Mouse (Mus musculus) lung, embryonic 16.5 days (tissue): ENCODE measurements around the gene Map3k6. TPM values are rescaled to one million over a fixed set of nuclear protein-coding genes. Genes with fewer than 3 reads are reported as not detected.

Experiments
- ATAC-seq: fragments of 200-750 bp; cut with Nextera tagmentation; 2 replicates; pipeline ENCODE4 v1.8.0; 2017; ENCODE audit warnings: low read depth, mild to moderate bottlenecking, moderate library complexity
- H3K27ac ChIP-seq: fragments of 300-500 bp; sonication (generic); 2 replicates; pipeline ENCODE4 v1.5.1; 2014; ENCODE audit warnings: mild to moderate bottlenecking, control low read depth, low read length
- H3K27me3 ChIP-seq: fragments of 300-500 bp; sonication (generic); 2 replicates; pipeline ENCODE4 v1.6.1; 2014; ENCODE audit warnings: low read depth, low read length, mixed read lengths; ENCODE audit not compliant: control insufficient read depth, insufficient read depth
- H3K36me3 ChIP-seq: fragments of 300-500 bp; sonication (generic); 2 replicates; pipeline ENCODE4 v1.6.1; 2014; ENCODE audit warnings: low read length; ENCODE audit not compliant: control insufficient read depth, insufficient read depth
- H3K4me1 ChIP-seq: fragments of 300-500 bp; sonication (generic); replicated peaks from 2 replicates; pipeline ENCODE4 v1.6.1; 2014; ENCODE audit warnings: low read length, mixed read lengths; ENCODE audit not compliant: control insufficient read depth, insufficient read depth
- H3K4me2 ChIP-seq: fragments of 300-500 bp; sonication (generic); 2 replicates; pipeline ENCODE4 v1.6.1; 2014; ENCODE audit warnings: low read depth, low read length, control low read depth
- H3K4me3 ChIP-seq: fragments of 300-500 bp; sonication (generic); 2 replicates; pipeline ENCODE4 v1.5.1; 2014; ENCODE audit warnings: mild to moderate bottlenecking, low read length, control low read depth
- H3K9ac ChIP-seq: fragments of 300-500 bp; sonication (generic); 2 replicates; pipeline ENCODE4 v1.6.1; 2014; ENCODE audit warnings: low read length, control low read depth
- H3K9me3 ChIP-seq: fragments of 300-500 bp; sonication (generic); 2 replicates; pipeline ENCODE4 v1.6.1; 2016; ENCODE audit warnings: low read length; ENCODE audit not compliant: control insufficient read depth
- WGBS: fragments of 180-500 bp; shearing (Covaris S2); extraction: QIAGEN DNeasy Blood & Tissue Kit; methylation state at CpG from one replicate; pipeline ENCODE4 v1.1.7; 2014; 5-methylcytosine and 5-hydroxymethylcytosine counted together
- microRNA-seq: library from miRNA; unstranded; fragments of <30 nt; microRNA quantifications from one replicate; pipeline ENCODE4, GENCODE M21; 2016
- polyA plus RNA-seq: library from polyadenylated mRNA; unstranded; fragments of >200 nt; fragmentation: Nextera tagmentation; extraction: Ambion mirVana; gene quantifications from 2 replicates; pipeline ENCODE4 v1.2.1, GENCODE M21; 2015

Map3k6 gene
- polyA plus RNA-seq, 1 experiment from 2014 or later = 4.2 TPM

DNA sequence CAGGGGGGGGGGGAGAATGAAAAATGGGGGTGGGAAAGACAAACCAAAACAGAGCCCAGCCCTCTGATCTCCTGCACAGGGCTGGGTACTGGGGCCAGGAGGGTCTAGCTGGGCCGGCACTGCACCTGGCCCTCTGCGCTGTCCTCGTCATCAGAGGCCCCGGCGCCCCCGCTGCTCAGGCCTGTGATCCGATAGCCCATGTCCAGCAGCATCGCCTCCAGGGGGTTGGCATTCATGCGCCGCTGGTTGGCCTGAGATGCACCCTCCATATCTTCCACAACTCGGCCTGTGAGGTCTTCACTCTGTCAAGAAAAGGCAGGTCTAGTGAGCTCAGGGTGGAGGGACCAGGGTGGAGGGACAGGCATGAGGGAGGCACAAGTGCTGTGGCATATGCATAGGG, 53.5 kb downstream of the Map3k6 start:
- Histone ChIP-seq H3K4me1 (peaks cover 17% of the 10 kb centered on the region), H3K9ac (no peak overlapping the region), H3K27me3 (no peaks in the 10 kb centered on the region), H3K4me3 (no peak overlapping the region), H3K4me2 (no peak overlapping the region), H3K9me3 (no peaks in the 10 kb centered on the region), H3K27ac (no peak overlapping the region), H3K36me3 (peaks cover 4% of the 10 kb centered on the region; the same call in 1 of the 2 replicates)
- no peak for ATAC-seq
- WGBS = 62% methylated on average over 11 of the region's 11 CpGs

DNA sequence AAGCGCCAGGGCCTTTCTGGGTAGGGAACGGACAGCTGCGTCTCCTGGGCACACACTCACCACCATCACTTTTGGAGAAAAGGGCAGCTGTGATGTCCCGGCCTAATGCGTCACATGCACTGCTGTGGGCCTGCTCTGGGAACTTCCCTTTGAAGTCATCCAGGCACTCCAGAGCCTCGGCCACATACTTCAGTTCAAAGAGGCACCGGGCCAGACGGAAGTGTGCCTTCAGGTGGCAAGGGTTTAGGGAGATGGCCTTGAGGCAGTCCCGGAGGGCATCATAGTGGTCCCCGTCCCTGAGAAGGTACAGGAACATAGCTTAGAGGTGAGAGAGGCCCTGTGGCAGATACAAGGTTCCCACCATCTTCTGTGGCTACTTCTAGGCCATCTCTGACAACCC, 56.7 kb downstream of the Map3k6 start:
- Histone ChIP-seq H3K4me3 (no peak overlapping the region), H3K4me1 (peaks cover 17% of the 10 kb centered on the region), H3K36me3 (0 out of 2 replicates have a peak, but pooled peaks cover 7% of the 10 kb centered on the region), H3K27ac (no peak overlapping the region), H3K4me2 (no peak overlapping the region), H3K9me3 (no peaks in the 10 kb centered on the region), H3K9ac (no peak overlapping the region), H3K27me3 (no peaks in the 10 kb centered on the region)
- 61% methylated on average over 10 of the region's 10 CpGs for WGBS
- ATAC-seq = no peak

DNA sequence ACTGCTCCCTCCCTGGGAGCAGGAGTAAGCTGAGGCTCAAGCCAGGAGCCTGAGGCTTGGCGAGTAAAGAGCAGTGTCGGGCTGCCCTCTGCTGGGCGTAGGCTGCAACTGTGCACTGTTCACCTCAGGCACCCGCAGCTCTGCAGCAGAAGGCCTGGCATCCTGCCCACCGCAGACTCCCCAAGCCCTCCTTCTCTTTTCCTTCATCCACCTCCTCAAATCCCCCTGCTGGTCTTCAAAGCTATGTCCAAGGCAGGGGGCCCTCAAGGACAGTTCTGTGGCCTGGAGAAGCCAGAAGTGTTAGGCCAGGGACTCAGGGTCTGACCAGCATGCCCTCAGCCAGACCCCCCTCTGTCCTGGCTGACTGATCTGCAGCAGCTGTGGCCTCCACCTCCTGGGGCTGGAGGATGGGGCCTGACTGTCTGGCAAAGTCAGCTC, 57.2 kb downstream of the Map3k6 start:
- Histone ChIP-seq H3K4me3 (no peak overlapping the region), H3K4me1 (peaks cover 17% of the 10 kb centered on the region), H3K9ac (peak overlapping the region; percentile 24; the same call in 1 of the 2 replicates), H3K27ac (no peak overlapping the region), H3K4me2 (no peak overlapping the region), H3K27me3 (no peaks in the 10 kb centered on the region), H3K9me3 (no peaks in the 10 kb centered on the region), H3K36me3 (0 out of 2 replicates have a peak, but pooled peaks cover 7% of the 10 kb centered on the region)
- 2% methylated on average over 5 of the region's 5 CpGs for WGBS
- ATAC-seq = peak; percentile 81

DNA sequence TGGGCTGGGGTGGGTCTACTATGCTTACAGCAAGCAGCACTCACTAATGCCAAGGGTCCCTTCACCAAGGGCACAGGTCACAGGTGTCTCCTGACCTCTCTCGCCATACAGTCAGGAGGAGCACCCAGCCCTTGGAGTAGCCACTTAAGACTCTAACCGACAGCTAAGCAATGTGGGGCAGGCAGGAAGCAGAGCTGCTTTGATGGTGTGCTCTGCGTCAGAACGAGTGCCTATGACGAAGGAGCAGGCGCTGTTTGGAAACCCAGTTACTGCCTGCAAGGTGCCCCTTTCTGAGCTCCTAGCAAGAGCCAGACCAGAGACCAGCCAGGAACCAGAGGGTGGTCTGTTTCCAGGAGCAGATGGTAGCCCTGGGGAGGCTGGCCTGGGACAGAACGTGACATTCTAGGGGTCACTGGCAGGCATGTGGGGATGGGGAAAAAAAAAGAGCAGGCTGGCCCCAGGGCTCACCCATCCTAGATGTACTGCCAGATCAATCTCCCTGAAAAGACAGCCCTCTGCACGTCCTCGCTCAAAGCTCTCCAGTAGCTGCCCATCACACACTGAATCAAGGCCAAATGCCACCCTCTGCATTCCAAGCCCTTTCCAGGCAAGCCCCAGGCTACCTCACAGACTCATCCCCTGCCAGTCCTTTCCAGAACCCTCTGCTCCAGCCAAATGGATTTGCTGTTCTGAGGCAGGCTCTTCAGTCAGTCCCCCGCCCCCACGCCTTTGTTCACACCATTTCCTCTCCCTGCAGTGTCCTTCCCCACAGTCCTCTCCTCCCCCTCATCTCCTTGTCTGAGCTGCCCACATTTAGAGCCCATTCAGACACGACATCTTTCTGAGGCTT, 58.1 kb downstream of the Map3k6 start:
- 0 out of 2 replicates have a peak overlapping the region, but pooled peaks have one; percentile 5 for H3K27ac ChIP-seq
- H3K9me3 ChIP-seq = no peaks in the 10 kb centered on the region
- ATAC-seq = no peak
- no peaks in the 10 kb centered on the region for H3K27me3 ChIP-seq
- 37% methylated on average over 12 of the region's 12 CpGs for WGBS
- H3K4me3 ChIP-seq = no peak overlapping the region
- H3K4me1 ChIP-seq = peaks cover 12% of the 10 kb centered on the region
- H3K4me2 ChIP-seq = no peak overlapping the region
- H3K9ac ChIP-seq = no peak overlapping the region
- H3K36me3 ChIP-seq = peaks cover 10% of the 10 kb centered on the region; the same call in 1 of the 2 replicates

DNA sequence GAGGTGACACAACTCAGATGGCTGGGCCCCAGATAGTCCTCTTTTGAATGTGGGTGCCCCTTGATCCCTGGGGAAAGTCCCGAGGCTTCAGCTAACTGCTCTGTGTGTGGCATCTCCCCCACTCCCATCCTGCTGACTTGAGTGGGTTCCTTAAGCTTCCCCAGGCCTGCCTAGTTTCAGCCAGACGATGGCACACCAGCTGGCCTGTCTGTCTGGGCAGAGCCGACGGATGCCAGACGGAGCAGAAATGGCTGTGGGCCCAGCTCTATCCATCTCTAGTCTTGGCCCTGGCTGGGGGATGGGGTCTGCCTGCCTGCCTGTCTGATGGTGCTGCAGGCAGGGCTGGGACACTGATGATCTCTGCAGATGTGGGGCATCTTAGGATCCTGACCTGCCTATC, 59.1 kb downstream of the Map3k6 start:
- H3K4me3 ChIP-seq = no peak overlapping the region
- peaks cover 12% of the 10 kb centered on the region for H3K4me1 ChIP-seq
- no peaks in the 10 kb centered on the region for H3K9me3 ChIP-seq
- H3K27me3 ChIP-seq = no peaks in the 10 kb centered on the region
- 47% methylated on average over 5 of the region's 5 CpGs for WGBS
- H3K4me2 ChIP-seq = no peak overlapping the region
- H3K36me3 ChIP-seq = peaks cover 8% of the 10 kb centered on the region; the same call in 1 of the 2 replicates
- ATAC-seq = no peak
- no peak overlapping the region for H3K9ac ChIP-seq
- no peak overlapping the region for H3K27ac ChIP-seq

DNA sequence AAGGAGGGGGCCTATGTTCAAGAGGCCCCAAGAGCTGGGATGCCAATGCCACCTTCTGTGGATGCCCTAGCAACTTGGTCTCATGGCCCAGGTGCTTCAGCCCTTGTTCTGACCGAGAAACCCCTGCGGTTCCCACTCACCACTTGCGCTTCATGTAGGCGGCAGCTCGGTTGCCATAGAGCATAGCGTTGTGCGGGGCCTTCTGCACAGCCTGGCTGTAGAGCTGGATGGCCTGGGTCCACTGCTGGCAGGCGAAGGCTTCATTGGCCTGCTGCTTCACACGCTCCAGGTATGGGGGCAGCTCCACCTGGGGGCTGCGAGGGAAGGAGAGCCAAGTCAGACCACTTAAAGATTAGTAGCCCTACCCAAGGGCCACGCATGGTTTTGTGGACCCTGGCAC, 59.8 kb downstream of the Map3k6 start:
- peaks cover 8% of the 10 kb centered on the region; the same call in 1 of the 2 replicates for H3K36me3 ChIP-seq
- no peak overlapping the region for H3K4me3 ChIP-seq
- H3K9ac ChIP-seq = no peak overlapping the region
- H3K27ac ChIP-seq = no peak overlapping the region
- no peak overlapping the region for H3K4me2 ChIP-seq
- no peaks in the 10 kb centered on the region for H3K27me3 ChIP-seq
- 87% methylated on average over 11 of the region's 11 CpGs for WGBS
- H3K9me3 ChIP-seq = no peaks in the 10 kb centered on the region
- ATAC-seq = no peak
- peaks cover 12% of the 10 kb centered on the region for H3K4me1 ChIP-seq

DNA sequence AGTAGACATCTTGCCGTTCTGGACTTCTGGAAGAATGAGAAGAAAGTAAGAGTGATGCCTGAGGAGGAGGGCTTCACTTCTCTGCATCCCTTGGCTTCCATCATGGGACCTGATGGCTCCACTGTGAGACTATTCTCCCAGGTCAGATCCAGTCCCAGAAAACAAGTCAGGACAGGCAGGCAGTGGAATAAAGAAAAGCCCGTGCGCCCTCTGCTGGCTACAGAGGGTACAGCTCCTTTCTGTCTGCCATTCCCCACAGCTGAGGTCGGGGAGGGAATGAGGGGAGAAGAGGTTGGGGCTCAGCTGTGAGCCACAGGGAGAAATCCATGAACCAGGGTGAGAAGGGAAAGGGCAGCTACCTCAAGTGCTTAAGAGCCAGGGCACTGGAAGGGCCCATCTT, 61.2 kb downstream of the Map3k6 start:
- H3K27ac ChIP-seq = no peak overlapping the region
- H3K4me2 ChIP-seq = no peak overlapping the region
- H3K9ac ChIP-seq = no peak overlapping the region
- peaks cover 12% of the 10 kb centered on the region for H3K4me1 ChIP-seq
- no peaks in the 10 kb centered on the region for H3K27me3 ChIP-seq
- peaks cover 6% of the 10 kb centered on the region; the same call in 1 of the 2 replicates for H3K36me3 ChIP-seq
- H3K9me3 ChIP-seq = no peaks in the 10 kb centered on the region
- 0 out of 2 replicates have a peak, but pooled peaks have one; percentile 21 for ATAC-seq
- H3K4me3 ChIP-seq = no peak overlapping the region
- 23% methylated on average over 4 of the region's 4 CpGs for WGBS

Small RNA genes lying within 50 kb of the gene (microRNA-seq; reads per million reads assigned to microRNA genes)
- gene Mir7017 = 1.4 reads per million

Other genes starting within 250 kb of the Map3k6 start
- gene Ahdc1, start 229.6 kb upstream of the Map3k6 start, polyA plus RNA-seq = 8.0 and 8.2 TPM in 2 replicates
- gene Wasf2, start 110.3 kb upstream of the Map3k6 start, polyA plus RNA-seq = 140 and 144 TPM in 2 replicates
- 7.7 and 13.2 TPM in 2 replicates for gene Cd164l2, start 28.7 kb upstream of the Map3k6 start, polyA plus RNA-seq
- 0.15 TPM in 1 of 2 replicates, not detected in the other for gene Gpr3, start 28.3 kb upstream of the Map3k6 start, polyA plus RNA-seq
- 2.4 and 3.0 TPM in 2 replicates for gene Sytl1, start 22.3 kb downstream of the Map3k6 start, polyA plus RNA-seq
- gene Tmem222, start 37.0 kb downstream of the Map3k6 start, polyA plus RNA-seq = 75.9 and 79.3 TPM in 2 replicates
- gene Wdtc1, start 112.7 kb downstream of the Map3k6 start, polyA plus RNA-seq = 11.3 and 11.8 TPM in 2 replicates
- 8.8 and 9.5 TPM in 2 replicates for gene Slc9a1, start 128.9 kb downstream of the Map3k6 start, polyA plus RNA-seq
- gene Tent5b, start 239.3 kb downstream of the Map3k6 start, polyA plus RNA-seq = 1.6 and 1.9 TPM in 2 replicates